Mouse (Mus musculus): ENCODE data around the gene Gm20441. TPM values are rescaled to one million over a fixed set of nuclear protein-coding genes. Genes with fewer than 3 reads are reported as not detected.
A peak's percentile ranks its signal among the peaks of the same experiment; 100 is the strongest.
"Not testable (repeated sequence)": the region's sequence is repeated elsewhere in the genome, so short reads cannot be mapped to it uniquely, and the experiment has no call there.

The Gm20441 gene
- polyA plus RNA-seq, 1 experiment from 2014 or later = 0.41 TPM

GRCm38 (mm10) chr10:75774102-75774501, 6.7 kb downstream of the Gm20441 start:
- Histone ChIP-seq H3K27me3 (ENCODE audit: control insufficient read depth, insufficient read depth, low read length) (no peaks in the 10 kb centered on the region), H3K4me1 (ENCODE audit: control insufficient read depth, insufficient read depth, low read length) (0 out of 2 replicates have a peak, but pooled peaks cover 2% of the 10 kb centered on the region), H3K9ac (ENCODE audit: low read length) (no peak overlapping the region), H3K36me3 (ENCODE audit: control insufficient read depth, insufficient read depth, low read length) (no peaks in the 10 kb centered on the region), H3K4me3 (ENCODE audit: low read depth, low read length) (no peak overlapping the region), H3K9me3 (ENCODE audit: control insufficient read depth, low read length) (no peaks in the 10 kb centered on the region), H3K4me2 (ENCODE audit: low read depth, severe bottlenecking) (no peak overlapping the region), H3K27ac (replicated peaks; ENCODE audit: low read depth, low read length) (no peak overlapping the region)
- DNase-seq (ENCODE audit: low spot score) (no peak), ATAC-seq (ENCODE audit: insufficient number of reproducible peaks, low FRiP score, low TSS enrichment, low read depth) (no peak)
- 86% methylated on average over 5 of the region's 5 CpGs for WGBS

GRCm38 (mm10) chr10:75772795-75773664, 7.7 kb downstream of the Gm20441 start, which contains the start of gene Ddt:
Ddt (minus strand) TSS chr10:75773414.
- H3K4me2 ChIP-seq (ENCODE audit: low read depth, severe bottlenecking) = peak within 1 kb of the TSS; percentile 92
- ATAC-seq (ENCODE audit: insufficient number of reproducible peaks, low FRiP score, low TSS enrichment, low read depth) (peak; percentile 95), DNase-seq (ENCODE audit: low spot score) (peak; percentile 91)
- H3K4me1 ChIP-seq (ENCODE audit: control insufficient read depth, insufficient read depth, low read length) = 0 out of 2 replicates have a peak, but pooled peaks cover 2% of the 10 kb centered on the region
- no peaks in the 10 kb centered on the region for H3K9me3 ChIP-seq (ENCODE audit: control insufficient read depth, low read length)
- WGBS = under 1% methylated on average over 47 of the region's 47 CpGs
- H3K27me3 ChIP-seq (ENCODE audit: control insufficient read depth, insufficient read depth, low read length) = no peaks in the 10 kb centered on the region
- no peaks in the 10 kb centered on the region for H3K36me3 ChIP-seq (ENCODE audit: control insufficient read depth, insufficient read depth, low read length)
- peak within 1 kb of the TSS; percentile 62 for H3K9ac ChIP-seq (ENCODE audit: low read length)
- H3K27ac ChIP-seq (replicated peaks; ENCODE audit: low read depth, low read length) = no peak within 1 kb of the TSS
- peak within 1 kb of the TSS; percentile 73 for H3K4me3 ChIP-seq (ENCODE audit: low read depth, low read length)

- H3K4me1 ChIP-seq (ENCODE audit: control insufficient read depth, insufficient read depth, low read length); H3K9ac ChIP-seq (ENCODE audit: low read length); H3K9me3 ChIP-seq (ENCODE audit: control insufficient read depth, low read length); H3K27ac ChIP-seq (replicated peaks; ENCODE audit: low read depth, low read length); ATAC-seq (ENCODE audit: insufficient number of reproducible peaks, low FRiP score, low TSS enrichment, low read depth); H3K4me3 ChIP-seq (ENCODE audit: low read depth, low read length); H3K36me3 ChIP-seq (ENCODE audit: control insufficient read depth, insufficient read depth, low read length); H3K4me2 ChIP-seq (ENCODE audit: low read depth, severe bottlenecking); H3K27me3 ChIP-seq (ENCODE audit: control insufficient read depth, insufficient read depth, low read length); DNase-seq (ENCODE audit: low spot score): not testable (repeated sequence)
- WGBS = 44% methylated on average over 5 of the region's 5 CpGs
Observed at GRCm38 (mm10) chr10:75767756-75768155, 13.0 kb downstream of the Gm20441 start.

- Histone ChIP-seq H3K4me3 (ENCODE audit: low read depth, low read length) (no peak overlapping the region), H3K27ac (replicated peaks; ENCODE audit: low read depth, low read length) (no peak overlapping the region), H3K36me3 (ENCODE audit: control insufficient read depth, insufficient read depth, low read length) (no peaks in the 10 kb centered on the region), H3K4me2 (ENCODE audit: low read depth, severe bottlenecking) (no peak overlapping the region), H3K9me3 (ENCODE audit: control insufficient read depth, low read length) (no peaks in the 10 kb centered on the region), H3K27me3 (ENCODE audit: control insufficient read depth, insufficient read depth, low read length) (no peaks in the 10 kb centered on the region), H3K4me1 (ENCODE audit: control insufficient read depth, insufficient read depth, low read length) (peaks cover 3% of the 10 kb centered on the region; the same call in 1 of the 2 replicates), H3K9ac (ENCODE audit: low read length) (no peak overlapping the region)
- ATAC-seq (ENCODE audit: insufficient number of reproducible peaks, low FRiP score, low TSS enrichment, low read depth) (no peak), DNase-seq (ENCODE audit: low spot score) (no peak)
- 87% methylated on average over 6 of the region's 6 CpGs for WGBS
Observed at GRCm38 (mm10) chr10:75766856-75767255, 13.9 kb downstream of the Gm20441 start.

- peak overlapping the region; percentile 46; the same call in 1 of the 2 replicates for H3K9ac ChIP-seq (ENCODE audit: low read length)
- ATAC-seq (ENCODE audit: insufficient number of reproducible peaks, low FRiP score, low TSS enrichment, low read depth) = peak; percentile 33; the same call in 1 of the 2 replicates
- peak; percentile 91 for DNase-seq (ENCODE audit: low spot score)
- no peaks in the 10 kb centered on the region for H3K36me3 ChIP-seq (ENCODE audit: control insufficient read depth, insufficient read depth, low read length)
- no peaks in the 10 kb centered on the region for H3K9me3 ChIP-seq (ENCODE audit: control insufficient read depth, low read length)
- H3K4me2 ChIP-seq (ENCODE audit: low read depth, severe bottlenecking) = peak overlapping the region; percentile 62
- peaks cover 3% of the 10 kb centered on the region; the same call in 1 of the 2 replicates for H3K4me1 ChIP-seq (ENCODE audit: control insufficient read depth, insufficient read depth, low read length)
- peak overlapping the region; percentile 53 for H3K4me3 ChIP-seq (ENCODE audit: low read depth, low read length)
- 2% methylated on average over 27 of the region's 27 CpGs for WGBS
- no peak overlapping the region for H3K27ac ChIP-seq (replicated peaks; ENCODE audit: low read depth, low read length)
- H3K27me3 ChIP-seq (ENCODE audit: control insufficient read depth, insufficient read depth, low read length) = no peaks in the 10 kb centered on the region
Observed at GRCm38 (mm10) chr10:75764519-75765473, 16.0 kb downstream of the Gm20441 start.

- no peak within 1 kb of the TSS for H3K27ac ChIP-seq (replicated peaks; ENCODE audit: low read depth, low read length)
- H3K9ac ChIP-seq (ENCODE audit: low read length) = peak within 1 kb of the TSS; percentile 79
- DNase-seq (ENCODE audit: low spot score) (peak; percentile 99), ATAC-seq (ENCODE audit: insufficient number of reproducible peaks, low FRiP score, low TSS enrichment, low read depth) (peak; percentile 96)
- no peaks in the 10 kb centered on the region for H3K9me3 ChIP-seq (ENCODE audit: control insufficient read depth, low read length)
- H3K4me1 ChIP-seq (ENCODE audit: control insufficient read depth, insufficient read depth, low read length) = peaks cover 3% of the 10 kb centered on the region; the same call in 1 of the 2 replicates
- under 1% methylated on average over 61 of the region's 61 CpGs for WGBS
- peak within 1 kb of the TSS; percentile 82 for H3K4me2 ChIP-seq (ENCODE audit: low read depth, severe bottlenecking)
- H3K4me3 ChIP-seq (ENCODE audit: low read depth, low read length) = peak within 1 kb of the TSS; percentile 53
- no peaks in the 10 kb centered on the region for H3K27me3 ChIP-seq (ENCODE audit: control insufficient read depth, insufficient read depth, low read length)
- H3K36me3 ChIP-seq (ENCODE audit: control insufficient read depth, insufficient read depth, low read length) = no peaks in the 10 kb centered on the region
Observed at GRCm38 (mm10) chr10:75763682-75764518, 16.9 kb downstream of the Gm20441 start, which contains the start of gene Cabin1. Cabin1 (minus strand) TSS chr10:75764341.

- H3K9me3 ChIP-seq (ENCODE audit: control insufficient read depth, low read length) = no peaks in the 10 kb centered on the region
- 0 out of 2 replicates have a peak, but pooled peaks cover 2% of the 10 kb centered on the region for H3K36me3 ChIP-seq (ENCODE audit: control insufficient read depth, insufficient read depth, low read length)
- H3K9ac ChIP-seq (ENCODE audit: low read length) = no peak overlapping the region
- H3K4me1 ChIP-seq (ENCODE audit: control insufficient read depth, insufficient read depth, low read length) = peaks cover 3% of the 10 kb centered on the region; the same call in 1 of the 2 replicates
- no peak overlapping the region for H3K4me2 ChIP-seq (ENCODE audit: low read depth, severe bottlenecking)
- H3K4me3 ChIP-seq (ENCODE audit: low read depth, low read length) = no peak overlapping the region
- no peak for ATAC-seq (ENCODE audit: insufficient number of reproducible peaks, low FRiP score, low TSS enrichment, low read depth)
- no peak for DNase-seq (ENCODE audit: low spot score)
- no peaks in the 10 kb centered on the region for H3K27me3 ChIP-seq (ENCODE audit: control insufficient read depth, insufficient read depth, low read length)
- WGBS = 98% methylated on average over 3 of the region's 3 CpGs
- no peak overlapping the region for H3K27ac ChIP-seq (replicated peaks; ENCODE audit: low read depth, low read length)
Observed at GRCm38 (mm10) chr10:75762413-75762812, 18.3 kb downstream of the Gm20441 start.
